Mouse (Mus musculus) limb, embryonic 11.5 days (tissue): ENCODE results near the gene Map3k3. TPM values are rescaled to one million over a fixed set of nuclear protein-coding genes. Genes with fewer than 3 reads are reported as not detected.

Source experiments
- ATAC-seq: fragments of 200-750 bp; cut with Nextera tagmentation; 2 replicates; pipeline ENCODE4 v1.8.0; 2017; ENCODE audit warnings: low read depth; ENCODE audit not compliant: insufficient number of reproducible peaks, low FRiP score, low TSS enrichment
- DNase-seq: peaks from one replicate; pipeline ENCODE4 v3.0.0-alpha.2; 2015; ENCODE audit warnings: low spot score
- H3K27ac ChIP-seq: fragments of 300-500 bp; sonication (generic); replicated peaks from 2 replicates; pipeline ENCODE4 v1.5.1; 2014; ENCODE audit warnings: low read depth, mild to moderate bottlenecking, low read length
- H3K27me3 ChIP-seq: fragments of 300-500 bp; sonication (generic); 2 replicates; pipeline ENCODE4 v1.6.1; 2014; ENCODE audit warnings: mild to moderate bottlenecking, low read length, mixed read lengths; ENCODE audit not compliant: control insufficient read depth, insufficient read depth
- H3K36me3 ChIP-seq: fragments of 300-500 bp; sonication (generic); 2 replicates; pipeline ENCODE4 v1.6.1; 2014; ENCODE audit warnings: mild to moderate bottlenecking, low read length, moderate library complexity, mixed read lengths; ENCODE audit not compliant: control insufficient read depth, insufficient read depth
- H3K4me1 ChIP-seq: fragments of 300-500 bp; sonication (generic); 2 replicates; pipeline ENCODE4 v1.6.1; 2014; ENCODE audit warnings: low read length, mixed read lengths; ENCODE audit not compliant: control insufficient read depth, insufficient read depth
- H3K4me2 ChIP-seq: fragments of 300-500 bp; sonication (generic); 2 replicates; pipeline ENCODE4 v1.6.1; 2014; ENCODE audit warnings: low read depth, mild to moderate bottlenecking, moderate library complexity; ENCODE audit not compliant: severe bottlenecking
- H3K4me3 ChIP-seq: fragments of 300-500 bp; sonication (generic); 2 replicates; pipeline ENCODE4 v1.5.1; 2014; ENCODE audit warnings: low read depth, low read length
- H3K9ac ChIP-seq: fragments of 300-500 bp; sonication (generic); 2 replicates; pipeline ENCODE4 v1.6.1; 2014; ENCODE audit warnings: mild to moderate bottlenecking, low read length
- H3K9me3 ChIP-seq: fragments of 300-500 bp; sonication (generic); 2 replicates; pipeline ENCODE4 v1.6.1; 2016; ENCODE audit warnings: low read length; ENCODE audit not compliant: control insufficient read depth
- WGBS: fragments of 180-500 bp; shearing (Covaris S2); extraction: QIAGEN DNeasy Blood & Tissue Kit; methylation state at CpG from one replicate; pipeline ENCODE4 v1.1.7; 2014; 5-methylcytosine and 5-hydroxymethylcytosine counted together
- polyA plus RNA-seq: library from polyadenylated mRNA; unstranded; fragments of >200 nt; fragmentation: Nextera tagmentation; extraction: Ambion mirVana; gene quantifications from 2 replicates; pipeline ENCODE4 v1.2.1, GENCODE M21; 2014

The Map3k3 gene
- polyA plus RNA-seq, 1 experiment from 2014 or later = 20.9 TPM

- H3K4me3 ChIP-seq = no peak overlapping the region
- H3K9me3 ChIP-seq = no peaks in the 10 kb centered on the region
- peaks cover 37% of the 10 kb centered on the region for H3K36me3 ChIP-seq
- no peak overlapping the region for H3K27ac ChIP-seq
- H3K9ac ChIP-seq = no peak overlapping the region
- 94% methylated on average over 2 of the region's 2 CpGs for WGBS
- H3K4me1 ChIP-seq = no peaks in the 10 kb centered on the region
- ATAC-seq = no peak
- no peaks in the 10 kb centered on the region for H3K27me3 ChIP-seq
- no peak for DNase-seq
- H3K4me2 ChIP-seq = no peak overlapping the region
Measured at GRCm38 (mm10) chr11:106053921-106054320, 30.5 kb upstream of the Map3k3 start.

- no peak overlapping the region for H3K27ac ChIP-seq
- H3K9ac ChIP-seq = no peak overlapping the region
- ATAC-seq = no peak
- H3K4me1 ChIP-seq = no peaks in the 10 kb centered on the region
- H3K36me3 ChIP-seq = peaks cover 37% of the 10 kb centered on the region
- H3K4me2 ChIP-seq = no peak overlapping the region
- H3K27me3 ChIP-seq = no peaks in the 10 kb centered on the region
- no peaks in the 10 kb centered on the region for H3K9me3 ChIP-seq
- H3K4me3 ChIP-seq = no peak overlapping the region
- WGBS = 97% methylated on average over 8 of the region's 8 CpGs
- no peak for DNase-seq
Measured at GRCm38 (mm10) chr11:106054600-106054999, 29.8 kb upstream of the Map3k3 start.

DNA sequence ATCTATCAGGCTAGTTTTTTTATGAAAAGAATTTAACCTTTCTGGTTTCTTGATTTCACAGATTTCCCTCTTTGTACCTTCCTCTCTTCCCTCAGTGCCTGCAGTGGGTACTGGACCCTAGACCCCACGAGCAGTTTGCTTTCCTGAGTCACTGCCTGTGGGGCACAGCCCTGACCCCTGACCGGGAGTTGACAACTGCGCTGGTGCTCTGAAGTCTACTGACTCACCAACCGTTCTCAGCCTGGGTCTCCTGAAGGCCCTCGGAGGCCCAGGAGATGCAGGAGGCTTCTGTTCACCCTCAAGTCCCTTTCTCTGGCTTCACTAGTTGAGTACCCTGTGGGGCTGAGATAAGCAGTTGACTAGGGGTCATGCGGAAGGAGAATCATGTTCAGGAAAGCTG is 29.1 kb upstream of the Map3k3 start:
- 94% methylated on average over 6 of the region's 6 CpGs for WGBS
- Histone ChIP-seq H3K27me3 (no peaks in the 10 kb centered on the region), H3K9ac (no peak overlapping the region), H3K36me3 (peaks cover 39% of the 10 kb centered on the region), H3K4me3 (no peak overlapping the region), H3K9me3 (no peaks in the 10 kb centered on the region), H3K4me2 (no peak overlapping the region), H3K27ac (no peak overlapping the region), H3K4me1 (no peaks in the 10 kb centered on the region)
- DNase-seq (no peak), ATAC-seq (no peak)

GRCm38 (mm10) chr11:106056819-106057491 is 27.5 kb upstream of the Map3k3 start:
- WGBS = 92% methylated on average over 8 of the region's 8 CpGs
- no peak for DNase-seq
- no peak for ATAC-seq
- Histone ChIP-seq H3K27ac (no peak overlapping the region), H3K27me3 (no peaks in the 10 kb centered on the region), H3K4me1 (no peaks in the 10 kb centered on the region), H3K9ac (no peak overlapping the region), H3K36me3 (peaks cover 35% of the 10 kb centered on the region), H3K9me3 (no peaks in the 10 kb centered on the region), H3K4me3 (no peak overlapping the region), H3K4me2 (no peak overlapping the region)

DNA sequence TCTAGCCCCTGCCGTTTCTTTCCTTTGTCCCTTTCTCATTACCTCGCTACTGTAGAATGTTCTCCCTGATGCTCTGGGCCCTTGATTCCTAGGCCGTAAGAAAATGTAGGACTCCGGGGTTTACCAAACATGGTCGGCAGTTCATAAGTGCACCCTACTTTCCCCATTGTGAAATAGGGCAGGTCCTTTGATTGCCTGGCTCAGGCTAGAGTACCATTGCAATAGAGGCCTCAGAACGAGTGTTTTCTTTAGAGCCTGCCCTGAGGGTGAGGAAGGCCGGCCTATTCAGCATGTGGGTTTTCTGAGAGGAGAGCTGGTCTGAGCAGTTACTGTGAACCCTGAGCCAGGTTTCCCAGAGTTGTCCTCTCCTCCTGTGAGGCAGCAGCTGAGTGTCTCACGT is 26.4 kb upstream of the Map3k3 start:
- H3K4me2 ChIP-seq = no peak overlapping the region
- H3K9me3 ChIP-seq = no peaks in the 10 kb centered on the region
- H3K27ac ChIP-seq = no peak overlapping the region
- H3K27me3 ChIP-seq = no peaks in the 10 kb centered on the region
- H3K36me3 ChIP-seq = peaks cover 29% of the 10 kb centered on the region
- DNase-seq = no peak
- WGBS = 83% methylated on average over 8 of the region's 8 CpGs
- H3K9ac ChIP-seq = no peak overlapping the region
- no peak overlapping the region for H3K4me3 ChIP-seq
- no peaks in the 10 kb centered on the region for H3K4me1 ChIP-seq
- ATAC-seq = no peak

GRCm38 (mm10) chr11:106060549-106060948 is 23.9 kb upstream of the Map3k3 start:
- Histone ChIP-seq H3K4me3 (no peak overlapping the region), H3K4me2 (no peak overlapping the region), H3K27ac (no peak overlapping the region), H3K4me1 (no peaks in the 10 kb centered on the region), H3K27me3 (no peaks in the 10 kb centered on the region), H3K36me3 (peaks cover 14% of the 10 kb centered on the region), H3K9ac (no peak overlapping the region), H3K9me3 (no peaks in the 10 kb centered on the region)
- ATAC-seq (no peak), DNase-seq (no peak)
- WGBS = 89% methylated on average over 1 of the region's 1 CpGs

DNA sequence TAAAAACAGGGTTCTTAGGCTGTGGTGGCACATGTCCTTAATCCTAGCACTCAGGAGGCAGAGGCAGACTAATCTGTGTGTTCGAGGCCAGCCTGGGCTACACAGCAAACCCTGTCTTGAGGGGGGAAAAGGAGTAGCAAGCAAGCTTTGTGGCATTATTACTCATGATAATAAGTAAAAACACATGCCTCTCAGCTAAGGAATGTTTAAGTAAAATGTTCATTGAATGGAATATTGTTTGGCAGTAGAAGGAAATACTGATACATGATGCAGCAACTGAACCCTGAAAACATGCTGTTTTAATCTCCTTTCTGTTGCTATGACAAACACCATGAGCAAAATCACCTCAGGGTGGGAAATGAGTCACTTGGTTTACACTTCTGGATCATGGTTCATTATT is 23.1 kb upstream of the Map3k3 start:
- H3K9ac ChIP-seq = no peak overlapping the region
- no peak overlapping the region for H3K4me3 ChIP-seq
- H3K4me2 ChIP-seq = no peak overlapping the region
- 75% methylated on average over 1 of the region's 1 CpGs for WGBS
- no peaks in the 10 kb centered on the region for H3K9me3 ChIP-seq
- no peak for DNase-seq
- H3K4me1 ChIP-seq = no peaks in the 10 kb centered on the region
- ATAC-seq = no peak
- H3K27ac ChIP-seq = no peak overlapping the region
- no peaks in the 10 kb centered on the region for H3K27me3 ChIP-seq
- H3K36me3 ChIP-seq = peaks cover 11% of the 10 kb centered on the region

DNA sequence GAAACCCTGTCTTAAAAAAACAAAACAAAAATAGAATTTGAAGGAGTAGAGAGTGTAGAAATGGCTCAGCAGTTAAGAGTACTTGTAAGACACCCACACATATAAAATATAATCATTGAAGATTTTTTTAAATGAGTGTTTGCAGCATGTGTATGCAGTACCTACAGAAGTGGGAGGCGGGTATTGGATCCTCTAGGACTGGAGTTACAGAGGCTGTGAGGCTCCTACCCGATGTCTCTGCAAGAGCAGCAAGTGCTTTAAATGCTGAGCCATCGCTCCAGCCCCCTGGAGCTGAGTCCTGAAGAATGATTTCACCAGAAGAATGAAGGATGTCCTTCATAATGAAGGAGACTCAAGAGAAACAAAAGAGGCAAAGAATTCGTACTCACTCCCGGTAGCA is 20.7 kb upstream of the Map3k3 start:
- Histone ChIP-seq H3K4me3 (no peak overlapping the region), H3K36me3 (peaks cover 2% of the 10 kb centered on the region; the same call in 1 of the 2 replicates), H3K9me3 (no peaks in the 10 kb centered on the region), H3K4me1 (no peaks in the 10 kb centered on the region), H3K9ac (no peak overlapping the region), H3K27me3 (no peaks in the 10 kb centered on the region), H3K27ac (no peak overlapping the region), H3K4me2 (no peak overlapping the region)
- no peak for DNase-seq
- 81% methylated on average over 5 of the region's 5 CpGs for WGBS
- ATAC-seq = no peak
